In genomic region chr7:143181311-143181710, GRCm38 (mm10) we compare ENCODE assay signal across 18 mouse cellular contexts.
DNase-seq lines count a peak whose midpoint lies in the region; ATAC-seq lines count a peak whose summit lies in the region.
"Had no signal": no experiment of that assay in that cellular context is flagged by ENCODE, and none has a peak within 500 bp of the region (broad histone marks: within the 10 kb centered on the region; RNA-seq: fewer than 3 reads in every experiment).

No protein-coding gene starts in this region.

- no peak overlapping the region for H3K4me3 ChIP-seq in heart, embryonic 13.5 days
- H3K4me3 ChIP-seq in lung, embryonic 15.5 days, result no peak overlapping the region
- H3K4me3 ChIP-seq in stomach, embryonic 15.5 days (replicated peaks), result no peak overlapping the region
- H3K4me3 ChIP-seq: erythroblast, embryonic 14.5 days; gastrocnemius, adult 2 months; liver, embryonic 15.5 days had no signal

- ATAC-seq in heart, embryonic 13.5 days (ENCODE audit: extremely low read depth, insufficient number of reproducible peaks, low FRiP score, low TSS enrichment), result no peak; the same call in 1 of the 2 replicates
- no peak for ATAC-seq in lung, embryonic 15.5 days (ENCODE audit: borderline replicate concordance, extremely low read depth, low FRiP score, low TSS enrichment)
- 0 out of 2 replicates have a peak, but pooled peaks have one; percentile 12 for ATAC-seq in stomach, embryonic 15.5 days (ENCODE audit: insufficient read depth, low FRiP score, low read depth)
- ATAC-seq: forebrain, embryonic 16.5 days; midbrain, embryonic 16.5 days had no signal

- peak overlapping the region; percentile 76 for H3K27ac ChIP-seq in heart, embryonic 13.5 days (replicated peaks)
- peak overlapping the region; percentile 58 for H3K27ac ChIP-seq in lung, embryonic 15.5 days
- H3K27ac ChIP-seq in stomach, embryonic 15.5 days, result peak overlapping the region; percentile 36; the same call in 1 of the 2 replicates
- H3K27ac ChIP-seq: gastrocnemius, adult 2 months; liver, embryonic 15.5 days; macrophage had no signal

- H3K27me3 ChIP-seq in heart, embryonic 13.5 days (replicated peaks), result no peaks in the 10 kb centered on the region
- no peaks in the 10 kb centered on the region for H3K27me3 ChIP-seq in lung, embryonic 15.5 days
- H3K27me3 ChIP-seq in stomach, embryonic 15.5 days (replicated peaks), result no peaks in the 10 kb centered on the region
- H3K27me3 ChIP-seq: liver, embryonic 15.5 days had no signal

- no peaks in the 10 kb centered on the region for H3K9me3 ChIP-seq in heart, embryonic 13.5 days
- H3K9me3 ChIP-seq in lung, embryonic 15.5 days, result no peaks in the 10 kb centered on the region
- H3K9me3 ChIP-seq in stomach, embryonic 15.5 days, result no peaks in the 10 kb centered on the region
- H3K9me3 ChIP-seq: liver, embryonic 15.5 days had no signal

- WGBS in heart, embryonic 13.5 days, result 86% methylated on average over 4 of the region's 4 CpGs
- 88% methylated on average over 4 of the region's 4 CpGs for WGBS in lung, embryonic 15.5 days
- WGBS in stomach, embryonic 15.5 days, result 81% methylated on average over 4 of the region's 4 CpGs

- H3K4me2 ChIP-seq in heart, embryonic 13.5 days, result no peak overlapping the region
- H3K4me2 ChIP-seq in lung, embryonic 15.5 days, result no peak overlapping the region
- H3K4me2 ChIP-seq in stomach, embryonic 15.5 days, result no peak overlapping the region
- H3K4me2 ChIP-seq: heart, embryonic 11.5 days; liver, embryonic 15.5 days had no signal

- H3K9ac ChIP-seq in heart, embryonic 13.5 days, result no peak overlapping the region
- H3K9ac ChIP-seq in lung, embryonic 15.5 days, result no peak overlapping the region
- no peak overlapping the region for H3K9ac ChIP-seq in stomach, embryonic 15.5 days
- H3K9ac ChIP-seq: liver, embryonic 15.5 days had no signal

- H3K4me1 ChIP-seq in heart, embryonic 13.5 days, result peaks cover 48% of the 10 kb centered on the region
- H3K4me1 ChIP-seq in lung, embryonic 15.5 days, result peaks cover 17% of the 10 kb centered on the region
- H3K4me1 ChIP-seq in stomach, embryonic 15.5 days, result peaks cover 10% of the 10 kb centered on the region; the same call in 1 of the 2 replicates

- peaks cover 17% of the 10 kb centered on the region for H3K36me3 ChIP-seq in heart, embryonic 13.5 days
- H3K36me3 ChIP-seq in lung, embryonic 15.5 days, result no peaks in the 10 kb centered on the region
- no peaks in the 10 kb centered on the region for H3K36me3 ChIP-seq in stomach, embryonic 15.5 days
- H3K36me3 ChIP-seq: liver, embryonic 15.5 days had no signal

- DNase-seq in heart, postnatal 14 days, result no peak
- no peak for DNase-seq in lung, postnatal 14 days
- peak; percentile 70 for DNase-seq in adrenal gland, postnatal 10 days
- no peak for DNase-seq in gastrocnemius, postnatal 36 days
- no peak for DNase-seq in adipocyte (ENCODE audit: low spot score)
- DNase-seq: cerebellum, adult 11-12 months; right cerebral cortex, adult 18-20 months; thymus, postnatal 14 days had no signal

- intact Hi-C loops in heart, postnatal 14 days (cut with DNase I), result no loop called here
- intact Hi-C loops in gastrocnemius, postnatal 36 days (cut with DNase I), result no loop called here
